Comparison of ENCODE assay signal across 9 mouse cellular contexts in the genomic region with DNA sequence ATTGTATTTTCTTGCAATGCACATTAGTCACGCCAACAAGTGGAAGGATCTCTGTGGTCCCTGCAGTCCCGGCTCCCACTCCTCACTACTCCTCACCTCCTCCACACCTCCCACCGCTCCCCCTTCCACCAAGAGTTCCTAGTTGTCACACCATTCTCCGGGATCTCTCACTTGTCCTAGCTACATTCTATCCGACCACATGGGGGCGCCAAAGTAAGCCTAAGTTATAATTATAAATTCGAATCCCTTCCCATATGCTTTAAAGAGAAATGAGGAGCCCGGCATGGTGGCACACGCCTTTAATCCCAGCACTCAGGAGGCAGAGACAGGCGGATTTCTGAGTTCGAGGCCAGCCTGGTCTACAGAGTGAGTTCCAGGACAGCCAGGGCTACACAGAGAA. TPM values are rescaled to one million over a fixed set of nuclear protein-coding genes. Genes with fewer than 3 reads are reported as not detected.
A peak's percentile ranks its signal among the peaks of the same experiment; 100 is the strongest.
DNase-seq lines count a peak whose midpoint lies in the region; ATAC-seq and TF ChIP-seq lines count a peak whose summit lies in the region.
"Had no signal": no experiment of that assay in that cellular context is flagged by ENCODE, and none has a peak within 500 bp of the region (broad histone marks: within the 10 kb centered on the region; RNA-seq: fewer than 3 reads in every experiment).

No protein-coding gene starts in this region.

- no peaks in the 10 kb centered on the region for H3K4me1 ChIP-seq in intestine, postnatal 0 days (replicated peaks; ENCODE audit: control insufficient read depth, insufficient read depth, low read length)
- H3K4me1 ChIP-seq in intestine, embryonic 15.5 days (replicated peaks): no peaks in the 10 kb centered on the region
- H3K4me1 ChIP-seq in MEL (ENCODE audit: control insufficient read depth in 1 of 2, insufficient read depth in 2 of 2, low read length in 2 of 2): no peaks in the 10 kb centered on the region
- H3K4me1 ChIP-seq in limb, embryonic 11.5 days (ENCODE audit: control insufficient read depth, insufficient read depth, low read length): no peaks in the 10 kb centered on the region
- no peaks in the 10 kb centered on the region for H3K4me1 ChIP-seq in intestine, embryonic 16.5 days (ENCODE audit: control insufficient read depth, insufficient read depth, low read length)
- H3K4me1 ChIP-seq: embryonic facial prominence, embryonic 13.5 days had no signal

- DNase-seq in MEL (ENCODE audit: low read depth, low spot score): peak; percentile 6
- peak; percentile 6 for DNase-seq in c-Kit-positive CD71-positive TER-119-positive erythroid progenitor cells, embryonic 14.5 days (ENCODE audit: low spot score)
- peak; percentile 42 for DNase-seq in limb, embryonic 11.5 days (ENCODE audit: low spot score)
- DNase-seq in right cerebral cortex, postnatal 4 days: peak; percentile 56

- no peaks in the 10 kb centered on the region for H3K36me3 ChIP-seq in intestine, postnatal 0 days (ENCODE audit: control insufficient read depth, insufficient read depth)
- H3K36me3 ChIP-seq in intestine, embryonic 15.5 days: no peaks in the 10 kb centered on the region
- H3K36me3 ChIP-seq in MEL (ENCODE audit: control insufficient read depth in 1 of 2, insufficient read depth in 2 of 2, low read length in 2 of 2): no peaks in the 10 kb centered on the region
- H3K36me3 ChIP-seq in limb, embryonic 11.5 days (ENCODE audit: control insufficient read depth, insufficient read depth, low read length): no peaks in the 10 kb centered on the region
- no peaks in the 10 kb centered on the region for H3K36me3 ChIP-seq in intestine, embryonic 16.5 days (ENCODE audit: control insufficient read depth, insufficient read depth, low read length)
- H3K36me3 ChIP-seq: embryonic facial prominence, embryonic 13.5 days had no signal

- peak; percentile 41 for TF ChIP-seq CTCF in intestine, postnatal 0 days (IDR thresholded peaks at IDR 0.05; ENCODE audit: low read depth)
- peak in 1 of 3 experiments; percentile 19; a peak in 1 of 6 replicates for TF ChIP-seq CTCF in MEL (IDR thresholded peaks at IDR 0.05 in 2 of 3, conservative IDR thresholded peaks at IDR 0.05 in 1 of 3; ENCODE audit: control insufficient read depth in 1 of 3, insufficient read depth in 1 of 3, low read depth in 2 of 3, low read length in 3 of 3, poor library complexity in 1 of 3, severe bottlenecking in 1 of 3)

- no peak overlapping the region for H3K4me3 ChIP-seq in intestine, postnatal 0 days (ENCODE audit: low read depth, low read length)
- H3K4me3 ChIP-seq in intestine, embryonic 15.5 days (replicated peaks): no peak overlapping the region
- no peak overlapping the region for H3K4me3 ChIP-seq in MEL (ENCODE audit: control insufficient read depth in 1 of 2, insufficient read depth in 1 of 2, low read depth in 2 of 2, low read length in 2 of 2)
- H3K4me3 ChIP-seq in limb, embryonic 11.5 days (ENCODE audit: low read depth, low read length): no peak overlapping the region
- H3K4me3 ChIP-seq in intestine, embryonic 16.5 days (ENCODE audit: low read length): no peak overlapping the region
- H3K4me3 ChIP-seq: embryonic facial prominence, embryonic 13.5 days had no signal

- H3K9me3 ChIP-seq in intestine, postnatal 0 days (ENCODE audit: control insufficient read depth): no peaks in the 10 kb centered on the region
- no peaks in the 10 kb centered on the region for H3K9me3 ChIP-seq in intestine, embryonic 15.5 days
- H3K9me3 ChIP-seq in MEL (replicated peaks; ENCODE audit: insufficient read depth, low read length): no peaks in the 10 kb centered on the region
- no peaks in the 10 kb centered on the region for H3K9me3 ChIP-seq in limb, embryonic 11.5 days (ENCODE audit: control insufficient read depth, low read length)
- no peaks in the 10 kb centered on the region for H3K9me3 ChIP-seq in intestine, embryonic 16.5 days (ENCODE audit: control insufficient read depth, low read length)
- H3K9me3 ChIP-seq: embryonic facial prominence, embryonic 13.5 days had no signal

- no peaks in the 10 kb centered on the region for H3K27me3 ChIP-seq in intestine, postnatal 0 days (replicated peaks; ENCODE audit: control insufficient read depth, insufficient read depth, low read length)
- no peaks in the 10 kb centered on the region for H3K27me3 ChIP-seq in intestine, embryonic 15.5 days (replicated peaks)
- no peaks in the 10 kb centered on the region for H3K27me3 ChIP-seq in MEL (ENCODE audit: control insufficient read depth in 1 of 2, insufficient read depth in 2 of 2, low read length in 2 of 2)
- H3K27me3 ChIP-seq in limb, embryonic 11.5 days (ENCODE audit: control insufficient read depth, insufficient read depth, low read length): no peaks in the 10 kb centered on the region
- no peaks in the 10 kb centered on the region for H3K27me3 ChIP-seq in intestine, embryonic 16.5 days (replicated peaks; ENCODE audit: control insufficient read depth, insufficient read depth, low read length)
- H3K27me3 ChIP-seq: embryonic facial prominence, embryonic 13.5 days had no signal

- TF ChIP-seq EP300 in MEL (IDR thresholded peaks at IDR 0.05; ENCODE audit: low read depth in 1 of 2, low read length in 2 of 2): no peak

- ATAC-seq in intestine, postnatal 0 days: no peak
- no peak for ATAC-seq in intestine, embryonic 15.5 days
- peak; percentile 56 to 66 for ATAC-seq in hematopoietic stem cell, adult 5-6 weeks (replicated peaks in 1 of 2; ENCODE audit: insufficient read depth in 1 of 2, low FRiP score in 2 of 2, low TSS enrichment in 1 of 2, low read depth in 1 of 2, poor library complexity in 2 of 2, severe bottlenecking in 2 of 2)
- no peak for ATAC-seq in limb, embryonic 11.5 days (ENCODE audit: insufficient number of reproducible peaks, low FRiP score, low TSS enrichment, low read depth)
- ATAC-seq in intestine, embryonic 16.5 days: no peak

- H3K9ac ChIP-seq in intestine, postnatal 0 days (ENCODE audit: low read depth, low read length): no peak overlapping the region
- no peak overlapping the region for H3K9ac ChIP-seq in intestine, embryonic 15.5 days
- H3K9ac ChIP-seq in MEL (ENCODE audit: control insufficient read depth, low read depth, low read length, poor library complexity, severe bottlenecking): no peak overlapping the region
- H3K9ac ChIP-seq in limb, embryonic 11.5 days (ENCODE audit: low read length): no peak overlapping the region
- H3K9ac ChIP-seq in intestine, embryonic 16.5 days (ENCODE audit: low read depth, low read length): no peak overlapping the region
- H3K9ac ChIP-seq: embryonic facial prominence, embryonic 13.5 days had no signal

- TF ChIP-seq POLR2A in MEL (IDR thresholded peaks at IDR 0.05; ENCODE audit: control insufficient read depth in 1 of 2, insufficient read depth in 1 of 2, low read depth in 1 of 2, low read length in 2 of 2, poor library complexity in 1 of 2): no peak

- no peaks in the 10 kb centered on the region for H3K79me2 ChIP-seq in MEL (ENCODE audit: control insufficient read depth, insufficient read depth, low read length, poor library complexity)

- WGBS in intestine, postnatal 0 days: 59% methylated on average over 11 of the region's 11 CpGs
- WGBS in intestine, embryonic 15.5 days: 57% methylated on average over 11 of the region's 11 CpGs
- WGBS in limb, embryonic 11.5 days: 62% methylated on average over 11 of the region's 11 CpGs
- WGBS in intestine, embryonic 16.5 days: 56% methylated on average over 11 of the region's 11 CpGs

- H3K27ac ChIP-seq in intestine, postnatal 0 days (ENCODE audit: low read depth, low read length): no peak overlapping the region
- H3K27ac ChIP-seq in intestine, embryonic 15.5 days: no peak overlapping the region
- H3K27ac ChIP-seq in MEL (ENCODE audit: control insufficient read depth, low read depth, low read length): no peak overlapping the region
- no peak overlapping the region for H3K27ac ChIP-seq in limb, embryonic 11.5 days (replicated peaks; ENCODE audit: low read depth, low read length)
- no peak overlapping the region for H3K27ac ChIP-seq in intestine, embryonic 16.5 days (ENCODE audit: low read length)
- H3K27ac ChIP-seq: embryonic facial prominence, embryonic 13.5 days had no signal

- H3K4me2 ChIP-seq in intestine, postnatal 0 days (replicated peaks; ENCODE audit: low read depth): no peak overlapping the region
- H3K4me2 ChIP-seq in intestine, embryonic 15.5 days (replicated peaks): no peak overlapping the region
- H3K4me2 ChIP-seq in limb, embryonic 11.5 days (ENCODE audit: low read depth, severe bottlenecking): no peak overlapping the region
- H3K4me2 ChIP-seq in intestine, embryonic 16.5 days (ENCODE audit: low read depth, low read length): no peak overlapping the region
- H3K4me2 ChIP-seq: embryonic facial prominence, embryonic 13.5 days had no signal

- TF ChIP-seq RAD21 in MEL (IDR thresholded peaks at IDR 0.05; ENCODE audit: low read depth, low read length): no peak; the same call in none of the 2 replicates

TF ChIP-seq in MEL, 35 proteins besides CTCF, POLR2A, EP300 and RAD21 (continues in another document):
- TF ChIP-seq TBP (IDR thresholded peaks at IDR 0.05; ENCODE audit: low read depth, low read length): no peak
- no peak for TF ChIP-seq ZC3H11A (IDR thresholded peaks at IDR 0.05; ENCODE audit: low read depth, low read length)
- no peak for TF ChIP-seq KAT2A (conservative IDR thresholded peaks at IDR 0.05; ENCODE audit: low read depth, low read length)
- TF ChIP-seq E2F4 (IDR thresholded peaks at IDR 0.05; ENCODE audit: borderline replicate concordance, low read depth, low read length): no peak
- no peak for TF ChIP-seq POLR2AphosphoS2 (IDR thresholded peaks at IDR 0.05; ENCODE audit: low read length)
- no peak for TF ChIP-seq JUND (IDR thresholded peaks at IDR 0.05; ENCODE audit: low read depth, low read length)
- TF ChIP-seq MXI1 (IDR thresholded peaks at IDR 0.05; ENCODE audit: low read depth, low read length): no peak
- TF ChIP-seq MYB (IDR thresholded peaks at IDR 0.05; ENCODE audit: low read depth, low read length): no peak
- no peak for TF ChIP-seq RCOR1 (IDR thresholded peaks at IDR 0.05; ENCODE audit: low read depth, low read length)
- TF ChIP-seq POLR2AphosphoS5 (IDR thresholded peaks at IDR 0.05; ENCODE audit: borderline replicate concordance, low read depth, low read length): no peak
- no peak for TF ChIP-seq CHD1 (IDR thresholded peaks at IDR 0.05; ENCODE audit: low read depth, low read length)
- TF ChIP-seq SMC3 (IDR thresholded peaks at IDR 0.05; ENCODE audit: low read depth, low read length): no peak
- no peak for TF ChIP-seq GABPA (IDR thresholded peaks at IDR 0.05; ENCODE audit: low read depth, low read length)

RNA-seq across cellular contexts. Expression of gene A730009L09Rik, which starts 12.5 kb away (rescaled TPM):
- polyA plus RNA-seq in intestine, postnatal 0 days (2015; fragmentation: Nextera tagmentation; extraction: Ambion mirVana): not detected in 2 replicates
- polyA plus RNA-seq in intestine, embryonic 15.5 days (2015; fragmentation: Nextera tagmentation; extraction: Ambion mirVana): not detected in 2 replicates
- total RNA-seq in MEL (2012; rRNA removed): not detected in 2 replicates
- not detected for polyA plus RNA-seq in MEL (2012; ENCODE audit: insufficient read depth in 1 of 2, insufficient read length in 2 of 2, low read depth in 1 of 2, low replicate concordance in 2 of 2, missing spikeins in 1 of 2)
- not detected in 2 replicates for total RNA-seq in hematopoietic stem cell, adult 5-6 weeks (2017)
- polyA plus RNA-seq in limb, embryonic 11.5 days (2014; fragmentation: Nextera tagmentation; extraction: Ambion mirVana): not detected in 2 replicates
- not detected in 2 replicates for polyA plus RNA-seq in intestine, embryonic 16.5 days (2015; fragmentation: Nextera tagmentation; extraction: Ambion mirVana)
- polyA plus RNA-seq: embryonic facial prominence, embryonic 13.5 days had no signal

Comparison
In these comparisons a context has a peak if more than half of its experiments do, and no peak if none do; other contexts are left out.
1. ATAC-seq: peak in hematopoietic stem cell, adult 5-6 weeks (2 of 2); none in intestine, postnatal 0 days (single experiment), intestine, embryonic 15.5 days (single experiment), limb, embryonic 11.5 days (single experiment) and intestine, embryonic 16.5 days (single experiment).
2. DNase-seq: peak in every context shown above with its lines; median percentile 56 in right cerebral cortex, postnatal 4 days; 42 in limb, embryonic 11.5 days; 6 in MEL; 6 in c-Kit-positive CD71-positive TER-119-positive erythroid progenitor cells, embryonic 14.5 days.